Mouse (Mus musculus) heart, postnatal 0 days (tissue): ENCODE results near the gene Cyb561a3. TPM values are rescaled to one million over a fixed set of nuclear protein-coding genes. Genes with fewer than 3 reads are reported as not detected.

Source experiments
- ATAC-seq: fragments of 200-750 bp; cut with Nextera tagmentation; 2 replicates; pipeline ENCODE4 v1.8.0; 2017; ENCODE audit warnings: low read depth, moderate number of reproducible peaks, moderate library complexity; ENCODE audit not compliant: insufficient read depth
- DNase-seq: peaks from one replicate; pipeline ENCODE4 v3.0.0-alpha.2; 2016; ENCODE audit warnings: low spot score
- H3K27ac ChIP-seq: fragments of 300-500 bp; sonication (generic); 2 replicates; pipeline ENCODE4 v1.5.1; 2014; ENCODE audit warnings: low read depth, mild to moderate bottlenecking
- H3K27me3 ChIP-seq: fragments of 300-500 bp; sonication (generic); 2 replicates; pipeline ENCODE4 v1.6.1; 2014; ENCODE audit warnings: low read length, mixed read lengths; ENCODE audit not compliant: control insufficient read depth, insufficient read depth
- H3K36me3 ChIP-seq: fragments of 300-500 bp; sonication (generic); replicated peaks from 2 replicates; pipeline ENCODE4 v1.6.1; 2014; ENCODE audit warnings: low read length, mixed read lengths; ENCODE audit not compliant: control insufficient read depth, insufficient read depth
- H3K4me1 ChIP-seq: fragments of 300-500 bp; sonication (generic); 2 replicates; pipeline ENCODE4 v1.6.1; 2014; ENCODE audit warnings: antibody characterized with exemption; ENCODE audit not compliant: control insufficient read depth, insufficient read depth
- H3K4me2 ChIP-seq: fragments of 300-500 bp; sonication (generic); 2 replicates; pipeline ENCODE4 v1.6.1; 2014; ENCODE audit warnings: low read depth, mild to moderate bottlenecking, low read length, moderate library complexity
- H3K4me3 ChIP-seq: fragments of 300-500 bp; sonication (generic); 2 replicates; pipeline ENCODE4 v1.5.1; 2014; ENCODE audit warnings: low read depth, low read length
- H3K9ac ChIP-seq: fragments of 300-500 bp; sonication (generic); replicated peaks from 2 replicates; pipeline ENCODE4 v1.6.1; 2014; ENCODE audit warnings: low read depth, low read length, mixed read lengths
- H3K9me3 ChIP-seq: fragments of 300-500 bp; sonication (generic); replicated peaks from 2 replicates; pipeline ENCODE4 v1.6.1; 2016; ENCODE audit warnings: low read length; ENCODE audit not compliant: control insufficient read depth
- CTCF ChIP-seq: IDR thresholded peaks from 2 replicates; pipeline ENCODE4 v1.5.1; 2016; ENCODE audit warnings: antibody characterized with exemption, control low read depth, low read depth
- EP300 ChIP-seq: IDR thresholded peaks from 2 replicates; pipeline ENCODE4 v1.6.1; 2016; ENCODE audit warnings: antibody characterized with exemption, low read depth
- WGBS: fragments of 180-500 bp; shearing (Covaris S2); extraction: QIAGEN DNeasy Blood & Tissue Kit; methylation state at CpG from one replicate; pipeline ENCODE4 v1.1.7; 2014; 5-methylcytosine and 5-hydroxymethylcytosine counted together
- polyA plus RNA-seq: library from polyadenylated mRNA; unstranded; fragments of >200 nt; fragmentation: Nextera tagmentation; extraction: Ambion mirVana; gene quantifications from 2 replicates; pipeline ENCODE4 v1.2.1, GENCODE M21; 2015
- total RNA-seq: library from RNA; depleted of rRNA; stranded (reverse); fragments of >200 nt; gene quantifications from 2 replicates; pipeline ENCODE4 v1.2.3, GENCODE M21; 2014; ENCODE audit warnings: low replicate concordance

Gene Cyb561a3
- total and polyA plus RNA-seq, 2 experiments from 2014 or later: 13.7 to 22.7 TPM

DNA sequence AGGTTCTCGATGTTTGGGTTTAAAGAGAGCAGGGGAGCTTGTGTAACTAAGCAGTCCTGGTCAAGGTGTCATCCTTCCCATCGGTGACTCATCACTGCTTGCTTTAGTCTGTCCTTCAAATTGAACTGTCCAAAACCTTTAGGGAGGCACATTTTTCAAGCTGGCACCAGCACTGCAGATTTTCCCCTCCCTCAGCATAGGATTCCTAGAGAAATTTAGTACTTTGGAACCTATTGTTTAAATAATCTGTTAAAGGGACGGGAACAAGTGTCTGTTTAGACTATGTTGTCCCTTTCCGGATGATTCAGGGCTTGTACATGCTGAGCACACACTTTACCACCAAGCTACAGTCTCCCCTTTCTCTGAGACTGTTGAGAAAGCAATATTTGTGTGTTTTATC lies 11.8 kb upstream of the Cyb561a3 start:
- Histone ChIP-seq H3K4me3 (no peak overlapping the region), H3K27me3 (no peaks in the 10 kb centered on the region), H3K4me1 (peaks cover 10% of the 10 kb centered on the region; the same call in 1 of the 2 replicates), H3K9ac (no peak overlapping the region), H3K36me3 (peaks cover 8% of the 10 kb centered on the region), H3K9me3 (no peaks in the 10 kb centered on the region), H3K27ac (no peak overlapping the region), H3K4me2 (no peak overlapping the region)
- DNase-seq (peak; percentile 19), ATAC-seq (no peak)
- WGBS: 61% methylated on average over 4 of the region's 4 CpGs
- TF ChIP-seq EP300: no peak
- no peak for TF ChIP-seq CTCF

DNA sequence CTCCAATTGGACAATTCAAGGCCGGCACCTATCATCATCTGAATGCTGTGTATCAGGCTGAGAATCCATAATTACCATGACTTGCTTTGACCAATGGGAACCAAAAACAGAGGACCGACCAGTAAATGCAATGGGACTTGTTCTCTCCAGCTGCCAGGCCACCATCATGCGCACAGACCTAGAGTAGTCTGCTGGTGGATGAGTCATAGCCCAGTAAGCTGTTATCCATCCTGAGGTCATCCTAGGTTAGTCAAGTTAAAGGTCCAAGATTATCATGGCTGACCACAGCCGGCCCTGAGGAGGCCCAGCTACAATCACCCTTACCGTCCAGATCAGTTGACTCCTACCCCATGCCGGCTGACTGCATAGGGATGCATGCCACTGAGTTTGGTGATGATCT lies 7.3 kb upstream of the Cyb561a3 start:
- no peaks in the 10 kb centered on the region for H3K4me1 ChIP-seq
- 86% methylated on average over 6 of the region's 6 CpGs for WGBS
- no peaks in the 10 kb centered on the region for H3K9me3 ChIP-seq
- DNase-seq (no peak), ATAC-seq (no peak)
- no peak overlapping the region for H3K27ac ChIP-seq
- H3K4me2 ChIP-seq: no peak overlapping the region
- TF ChIP-seq CTCF (no peak), EP300 (no peak)
- H3K36me3 ChIP-seq: peaks cover 42% of the 10 kb centered on the region
- no peak overlapping the region for H3K4me3 ChIP-seq
- H3K9ac ChIP-seq: no peak overlapping the region
- H3K27me3 ChIP-seq: no peaks in the 10 kb centered on the region

DNA sequence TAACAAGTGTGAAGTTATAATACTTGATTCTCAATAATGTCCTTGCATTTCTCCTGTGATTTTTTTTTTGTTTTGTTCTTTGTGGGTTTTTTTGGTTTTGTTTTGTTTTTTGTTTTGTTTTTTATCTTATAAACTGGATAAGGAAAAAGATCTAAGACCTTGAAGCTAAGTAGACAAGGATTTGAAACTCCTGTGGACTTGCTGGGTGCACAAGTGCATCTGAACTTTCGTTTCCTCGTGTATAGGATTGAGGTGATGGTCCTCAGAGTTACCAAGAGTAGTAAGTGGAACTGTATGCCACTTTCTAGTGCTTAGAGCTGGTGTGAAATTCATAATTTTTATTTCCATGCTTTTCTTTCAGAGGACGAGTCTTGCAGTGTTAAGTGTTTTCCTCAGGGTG lies 3.1 kb downstream of the Cyb561a3 start:
- Histone ChIP-seq H3K9ac (no peak overlapping the region), H3K4me3 (no peak overlapping the region), H3K4me1 (peaks cover 21% of the 10 kb centered on the region; the same call in 1 of the 2 replicates), H3K4me2 (no peak overlapping the region), H3K27ac (no peak overlapping the region), H3K27me3 (no peaks in the 10 kb centered on the region), H3K36me3 (peaks cover 20% of the 10 kb centered on the region), H3K9me3 (no peaks in the 10 kb centered on the region)
- no peak for TF ChIP-seq CTCF
- TF ChIP-seq EP300: no peak
- DNase-seq: no peak
- no peak for ATAC-seq
- WGBS: 79% methylated on average over 3 of the region's 3 CpGs

DNA sequence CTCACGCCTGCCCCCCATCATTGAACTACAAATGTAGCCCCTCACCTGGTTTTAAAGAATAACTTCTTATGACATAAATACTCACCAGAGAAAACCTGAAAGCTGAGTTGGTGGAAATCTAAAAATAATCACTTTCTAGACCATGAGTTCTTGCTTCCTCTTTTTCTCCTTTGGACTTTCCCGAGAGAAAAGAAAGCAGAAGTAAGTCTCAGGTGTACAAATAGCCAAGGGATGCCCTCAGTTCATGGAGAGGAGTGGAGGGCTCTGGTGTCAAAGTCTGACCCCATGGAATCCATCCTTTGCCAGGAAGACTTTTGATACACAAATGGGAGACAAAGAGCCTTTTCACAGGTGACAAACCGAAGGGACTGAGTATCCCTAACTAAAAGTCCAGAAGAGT lies 3.8 kb downstream of the Cyb561a3 start:
- no peak overlapping the region for H3K27ac ChIP-seq

DNA sequence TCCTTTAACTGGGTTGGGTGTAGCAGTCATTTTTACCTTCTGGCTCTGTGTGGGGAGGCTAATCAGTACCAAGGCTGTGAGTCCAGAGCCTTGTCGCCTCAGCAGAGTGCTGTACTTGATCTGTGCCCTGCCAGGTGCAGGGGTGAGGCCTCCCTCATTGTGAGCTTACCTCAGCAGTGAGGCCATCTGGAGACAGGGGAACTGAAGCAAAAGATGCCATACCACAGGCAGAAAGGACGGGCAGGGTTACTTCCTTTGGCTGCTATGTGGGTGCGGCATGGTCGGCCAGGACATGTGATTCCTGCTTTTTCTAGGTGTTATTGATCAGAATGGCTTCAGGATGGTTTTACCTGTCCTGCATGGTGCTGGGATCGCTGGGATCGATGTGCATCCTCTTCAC lies 5.0 kb downstream of the Cyb561a3 start:
- 67% methylated on average over 6 of the region's 6 CpGs for WGBS
- DNase-seq (no peak), ATAC-seq (no peak)
- no peak overlapping the region for H3K9ac ChIP-seq
- no peaks in the 10 kb centered on the region for H3K27me3 ChIP-seq
- H3K4me1 ChIP-seq: 0 out of 2 replicates have a peak, but pooled peaks cover 13% of the 10 kb centered on the region
- H3K4me2 ChIP-seq: no peak overlapping the region
- H3K27ac ChIP-seq: no peak overlapping the region
- H3K4me3 ChIP-seq: no peak overlapping the region
- TF ChIP-seq CTCF (no peak), EP300 (no peak)
- H3K9me3 ChIP-seq: no peaks in the 10 kb centered on the region
- H3K36me3 ChIP-seq: peaks cover 22% of the 10 kb centered on the region; the same call in 1 of the 2 replicates

More for the DNA sequence above, 3.8 kb downstream of the Cyb561a3 start:
- Histone ChIP-seq H3K9me3 (no peaks in the 10 kb centered on the region), H3K4me1 (peaks cover 21% of the 10 kb centered on the region; the same call in 1 of the 2 replicates), H3K27me3 (no peaks in the 10 kb centered on the region), H3K4me3 (no peak overlapping the region), H3K36me3 (peaks cover 22% of the 10 kb centered on the region; the same call in 1 of the 2 replicates), H3K9ac (no peak overlapping the region), H3K4me2 (no peak overlapping the region)
- DNase-seq (no peak), ATAC-seq (no peak)
- TF ChIP-seq EP300 (no peak), CTCF (no peak)
- 72% methylated on average over 3 of the region's 3 CpGs for WGBS

DNA sequence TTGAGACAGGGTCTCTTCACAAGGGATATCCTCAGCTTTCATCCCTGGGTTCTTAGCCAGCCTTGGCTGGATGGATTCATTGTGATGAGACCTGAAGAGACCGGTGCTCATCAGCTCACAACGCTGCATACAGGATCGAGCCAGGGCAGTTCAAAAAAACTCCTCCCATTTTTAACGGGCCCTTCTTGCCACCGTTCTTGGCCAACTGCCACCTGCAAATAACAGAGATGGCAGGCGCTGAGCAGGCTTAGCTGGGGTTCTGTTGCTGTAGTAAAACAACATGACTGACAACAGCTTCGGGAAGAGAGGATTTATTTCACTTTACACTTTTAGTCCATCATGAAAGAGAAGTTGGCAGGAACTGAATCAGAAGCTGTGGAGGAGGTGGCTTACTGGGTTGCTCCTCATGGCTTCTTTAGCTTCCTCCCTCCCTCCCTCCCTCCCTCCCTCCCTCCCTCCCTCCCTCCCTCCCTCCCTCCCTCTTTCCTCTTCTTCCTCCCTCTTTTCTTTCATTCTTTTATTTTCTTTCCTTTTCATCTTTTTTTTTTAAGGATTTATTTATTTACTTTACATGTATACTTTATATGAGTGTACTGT lies 6.7 kb downstream of the Cyb561a3 start:
- Histone ChIP-seq H3K27me3 (no peaks in the 10 kb centered on the region), H3K4me2 (no peak overlapping the region), H3K27ac (no peak overlapping the region), H3K4me1 (0 out of 2 replicates have a peak, but pooled peaks cover 3% of the 10 kb centered on the region), H3K4me3 (no peak overlapping the region), H3K9ac (no peak overlapping the region), H3K36me3 (peaks cover 32% of the 10 kb centered on the region; the same call in 1 of the 2 replicates), H3K9me3 (no peaks in the 10 kb centered on the region)
- WGBS: 36% methylated on average over 7 of the region's 7 CpGs
- ATAC-seq (no peak), DNase-seq (no peak)
- TF ChIP-seq CTCF: no peak
- TF ChIP-seq EP300: no peak
